ENCODE assay signal across 8 mouse cellular contexts in the genomic region with DNA sequence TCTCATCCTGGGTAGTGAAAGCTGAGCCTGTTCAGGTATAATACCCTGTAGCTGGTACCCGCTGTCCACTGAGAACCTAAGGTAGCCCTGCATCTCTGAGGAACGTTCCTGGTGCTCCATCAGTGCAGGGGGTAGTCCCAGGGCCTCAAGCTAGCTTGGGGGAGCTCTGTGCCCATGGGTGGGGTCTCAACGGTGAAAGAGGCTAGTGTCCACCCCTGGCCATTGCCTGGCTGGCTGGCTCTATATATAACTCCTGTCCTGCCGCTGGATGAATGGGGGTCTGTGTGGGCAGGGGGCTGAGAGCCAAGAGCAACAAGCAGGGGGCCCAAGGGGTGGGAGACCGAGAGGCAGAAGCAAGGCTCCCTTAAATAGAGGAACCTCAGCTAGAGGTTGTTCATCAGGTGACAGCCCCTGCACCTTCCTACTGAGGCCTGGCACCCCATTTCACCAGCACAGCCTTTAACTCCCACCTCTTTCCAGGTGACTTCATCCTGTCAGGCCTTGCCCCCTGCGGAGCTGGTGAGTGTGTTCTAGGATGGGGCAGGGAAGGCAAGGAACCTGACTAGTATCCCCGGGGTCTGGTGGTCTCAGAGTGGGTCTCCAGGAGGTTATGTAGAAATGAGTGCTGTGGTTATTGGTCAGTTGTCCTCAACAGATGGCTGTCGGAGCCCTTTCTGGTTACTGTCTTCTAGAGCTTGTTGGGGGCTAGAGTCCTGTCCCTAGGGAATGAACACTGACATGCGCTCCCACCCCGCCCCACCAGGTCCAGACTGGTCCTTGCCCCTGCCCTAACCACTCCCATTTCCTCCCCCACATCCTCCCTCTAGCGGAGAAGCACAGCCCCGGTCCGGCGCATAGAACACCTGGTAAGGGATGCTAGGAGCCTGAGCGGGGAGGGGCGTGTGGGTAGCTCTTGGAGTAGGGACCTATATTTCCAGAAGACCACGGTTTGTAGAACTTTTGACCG. TPM values are rescaled to one million over a fixed set of nuclear protein-coding genes. Genes with fewer than 3 reads are reported as not detected.
DNase-seq lines count a peak whose midpoint lies in the region; ATAC-seq lines count a peak whose summit lies in the region.

No protein-coding gene starts in this region.

- H3K9me3 ChIP-seq in heart, embryonic 13.5 days, result no peaks in the 10 kb centered on the region

- peaks cover 88% of the 10 kb centered on the region for H3K4me1 ChIP-seq in heart, embryonic 13.5 days

- peaks cover 51% of the 10 kb centered on the region for H3K36me3 ChIP-seq in heart, embryonic 13.5 days

- H3K4me3 ChIP-seq in heart, embryonic 13.5 days, result peak overlapping the region; percentile 38

- peak overlapping the region; percentile 68 for H3K9ac ChIP-seq in heart, embryonic 13.5 days

- H3K27ac ChIP-seq in heart, embryonic 13.5 days (replicated peaks), result peak overlapping the region; percentile 98

- H3K27me3 ChIP-seq in heart, embryonic 13.5 days (replicated peaks), result 0 out of 2 replicates have a peak, but pooled peaks cover 15% of the 10 kb centered on the region

- 29% methylated on average over 18 of the region's 18 CpGs for WGBS in heart, embryonic 13.5 days

- peak; percentile 39 for DNase-seq in kidney, adult 18-20 months
- DNase-seq in kidney, adult 9 months, result no peak
- DNase-seq in ZHBTc4 (ENCODE audit: low read depth, low spot score), result peak; percentile 61
- DNase-seq in kidney, postnatal 36 days, result peak; percentile 68 to 69
- DNase-seq in naive thymus-derived CD4-positive, alpha-beta T cell, adult 2 months (ENCODE audit: low read depth), result peak; percentile 61
- DNase-seq in ovary, adult 18-20 months (ENCODE audit: low spot score), result no peak
- no peak for DNase-seq in adrenal gland, postnatal 25 days

- H3K4me2 ChIP-seq in heart, embryonic 13.5 days, result peak overlapping the region; percentile 89

- no peak for ATAC-seq in heart, embryonic 13.5 days (ENCODE audit: extremely low read depth, insufficient number of reproducible peaks, low FRiP score, low TSS enrichment)

RNA-seq across cellular contexts. Expression of gene Tns2, which starts 5.8 kb away (rescaled TPM):
- 26.3 and 32.5 TPM in 2 replicates for polyA plus RNA-seq in heart, embryonic 13.5 days (2015; fragmentation: Nextera tagmentation; extraction: Ambion mirVana)
- 75.2 and 78.7 TPM in 2 replicates for total RNA-seq in adrenal gland, postnatal 25 days (2021)

RNA-seq across cellular contexts. Expression of gene Spryd3, which starts 30.0 kb away (rescaled TPM):
- polyA plus RNA-seq in heart, embryonic 13.5 days (2015; fragmentation: Nextera tagmentation; extraction: Ambion mirVana), result 19.5 and 20.0 TPM in 2 replicates
- total RNA-seq in adrenal gland, postnatal 25 days (2021), result 29.4 and 40.3 TPM in 2 replicates

RNA-seq across cellular contexts. Expression of gene Eif4b, which starts 32.5 kb away (rescaled TPM):
- polyA plus RNA-seq in heart, embryonic 13.5 days (2015; fragmentation: Nextera tagmentation; extraction: Ambion mirVana), result 65.7 and 72.3 TPM in 2 replicates
- total RNA-seq in adrenal gland, postnatal 25 days (2021), result 244 and 270 TPM in 2 replicates

RNA-seq across cellular contexts. Expression of gene Igfbp6, which starts 38.1 kb away (rescaled TPM):
- polyA plus RNA-seq in heart, embryonic 13.5 days (2015; fragmentation: Nextera tagmentation; extraction: Ambion mirVana), result 3.5 and 3.7 TPM in 2 replicates
- total RNA-seq in adrenal gland, postnatal 25 days (2021), result 17.1 and 17.2 TPM in 2 replicates

RNA-seq across cellular contexts. Expression of gene Soat2, which starts 44.3 kb away (rescaled TPM):
- polyA plus RNA-seq in heart, embryonic 13.5 days (2015; fragmentation: Nextera tagmentation; extraction: Ambion mirVana), result 0.53 and 1.5 TPM in 2 replicates
- 0.55 and 1.2 TPM in 2 replicates for total RNA-seq in adrenal gland, postnatal 25 days (2021)

Comparison
In these comparisons a context has a peak if more than half of its experiments do, and no peak if none do; other contexts are left out.
1. DNase-seq: peak in kidney, adult 18-20 months (single experiment), ZHBTc4 (single experiment), kidney, postnatal 36 days (2 of 2) and naive thymus-derived CD4-positive, alpha-beta T cell, adult 2 months (single experiment); none in kidney, adult 9 months (single experiment), ovary, adult 18-20 months (single experiment) and adrenal gland, postnatal 25 days (single experiment).